Mouse (Mus musculus): ENCODE measurements around the gene Mgat4b. TPM values are rescaled to one million over a fixed set of nuclear protein-coding genes. Genes with fewer than 3 reads are reported as not detected.
"Not testable (repeated sequence)": the region's sequence is repeated elsewhere in the genome, so short reads cannot be mapped to it uniquely, and the experiment has no call there.

The Mgat4b gene
- 10 to 100 TPM; 27.6 to 38.9 TPM for total RNA-seq (2021)
- long read RNA-seq, experiment 1, transcript Mgat4b-201 (15 exons, 2,429 nt) = major isoform, 28 of 44 reads
- long read RNA-seq, experiment 1, partial matches to known transcripts = 5 of 44 reads
- long read RNA-seq, experiment 1, other reads (novel, unspliced or antisense) = 11 of 44 reads
- long read RNA-seq, experiment 2, transcript Mgat4b-201 (15 exons, 2,429 nt) = major isoform, 41 of 58 reads
- long read RNA-seq, experiment 2, partial matches to known transcripts = 3 of 58 reads
- long read RNA-seq, experiment 2, other reads (novel, unspliced or antisense) = 14 of 58 reads

DNA sequence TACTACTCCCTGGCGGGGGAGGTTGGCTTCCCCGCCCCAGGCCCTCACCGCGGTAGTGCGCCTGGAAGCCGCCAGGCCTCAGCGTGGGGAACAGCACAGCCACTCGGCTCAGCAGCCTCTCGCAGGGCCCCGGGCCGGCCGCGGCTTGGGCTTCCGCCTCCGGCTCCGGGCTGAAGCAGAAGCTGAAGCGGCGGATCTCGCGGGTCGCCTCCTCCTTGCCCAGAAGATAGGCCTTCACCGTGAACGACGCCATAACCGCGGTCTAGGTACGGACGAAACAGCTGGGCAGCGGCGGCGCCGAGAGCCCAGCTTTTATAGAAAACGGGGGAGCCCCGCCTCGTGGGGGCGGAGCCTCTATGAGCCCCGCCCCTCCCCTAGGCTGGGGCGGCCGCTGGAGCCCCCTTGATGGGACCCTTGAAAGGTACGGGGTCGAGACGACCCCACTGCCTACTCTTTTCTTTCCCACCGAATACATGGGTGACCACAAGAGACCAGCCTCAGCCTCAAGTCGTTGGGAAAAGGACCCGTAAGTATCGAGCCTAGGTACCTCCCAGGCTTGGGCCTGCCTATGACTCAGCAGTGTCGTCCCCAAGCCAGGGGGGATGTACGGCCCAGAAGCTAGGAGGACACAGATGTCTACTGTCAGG is at the start of gene Mgat4b, which contains the start of gene Sqstm1:
Gene Mgat4b, plus strand, starts transcription at position 386 of the 647 bp plus-strand sequence.
Gene Sqstm1, minus strand, starts transcription at position 323 of the 647 bp plus-strand sequence.
- peak; percentile 79 for DNase-seq

DNA sequence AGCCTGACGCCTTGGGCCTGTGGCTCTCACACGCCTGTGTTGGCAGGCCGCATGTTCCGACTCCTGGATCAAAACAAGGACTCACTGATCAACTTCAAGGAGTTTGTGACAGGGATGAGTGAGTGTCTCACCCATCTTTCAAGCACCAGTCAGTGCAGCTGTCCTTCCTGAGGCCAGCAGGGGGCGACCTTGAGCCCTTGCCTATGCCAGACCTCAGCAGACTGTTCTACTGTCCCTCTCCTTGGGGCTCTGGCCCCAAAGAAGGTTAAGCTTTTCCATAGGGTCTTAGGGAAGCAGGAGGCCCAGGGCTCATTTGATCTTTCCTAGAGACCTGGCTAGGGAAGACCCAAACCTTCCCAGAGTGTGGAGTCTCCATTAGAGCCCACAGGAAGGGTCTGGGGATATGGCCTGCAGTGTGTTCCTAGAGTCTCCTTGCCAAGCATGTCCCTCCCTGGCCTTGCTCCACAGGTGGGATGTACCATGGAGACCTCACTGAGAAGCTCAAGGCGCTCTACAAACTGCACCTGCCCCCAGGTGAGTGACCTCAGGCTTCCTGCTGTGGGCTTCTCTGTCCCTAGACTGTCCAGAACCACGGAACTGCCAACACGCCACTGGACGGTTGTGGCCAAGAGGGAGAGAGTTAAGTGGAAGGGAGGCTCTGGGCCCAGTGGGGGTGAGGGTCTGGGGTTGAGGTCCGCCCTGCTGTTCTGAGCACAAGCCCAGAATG is 48.9 kb upstream of the Mgat4b start:
- DNase-seq = peak; percentile 41

DNA sequence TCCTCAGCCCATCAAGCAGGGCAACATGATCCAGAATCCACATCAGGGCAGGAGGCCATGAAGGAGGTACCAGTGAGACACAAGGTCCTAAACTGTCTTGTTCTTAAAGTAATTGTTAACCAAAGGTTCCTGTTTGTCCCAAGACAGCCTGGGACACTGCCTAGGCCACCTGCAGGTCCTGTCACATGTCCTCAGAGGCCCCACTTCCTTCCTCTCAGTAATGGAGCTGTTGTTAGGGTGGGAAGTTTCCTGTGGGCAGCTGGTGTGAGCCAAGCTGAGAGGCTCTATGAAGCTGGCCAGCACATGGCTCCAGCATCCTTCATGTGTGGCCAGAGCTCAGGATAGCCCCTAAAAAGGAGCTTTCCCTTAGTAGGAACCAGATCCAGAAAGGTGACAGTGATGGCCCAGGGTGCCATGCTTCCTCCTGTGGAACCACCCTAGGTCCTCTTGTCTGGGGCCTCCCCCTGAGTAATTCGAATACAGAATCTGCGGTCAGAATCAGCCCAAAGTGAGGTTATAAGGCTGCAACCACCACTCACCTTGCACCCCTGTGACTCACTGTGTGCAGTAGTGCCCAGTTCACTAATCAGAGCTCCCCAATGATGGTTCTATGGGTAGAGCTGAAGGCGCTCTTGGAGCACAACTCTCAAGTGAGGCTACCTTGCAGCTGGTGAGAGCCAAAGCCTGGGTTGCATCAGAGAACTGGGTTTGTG is 48.2 kb upstream of the Mgat4b start:
- no peak for DNase-seq

DNA sequence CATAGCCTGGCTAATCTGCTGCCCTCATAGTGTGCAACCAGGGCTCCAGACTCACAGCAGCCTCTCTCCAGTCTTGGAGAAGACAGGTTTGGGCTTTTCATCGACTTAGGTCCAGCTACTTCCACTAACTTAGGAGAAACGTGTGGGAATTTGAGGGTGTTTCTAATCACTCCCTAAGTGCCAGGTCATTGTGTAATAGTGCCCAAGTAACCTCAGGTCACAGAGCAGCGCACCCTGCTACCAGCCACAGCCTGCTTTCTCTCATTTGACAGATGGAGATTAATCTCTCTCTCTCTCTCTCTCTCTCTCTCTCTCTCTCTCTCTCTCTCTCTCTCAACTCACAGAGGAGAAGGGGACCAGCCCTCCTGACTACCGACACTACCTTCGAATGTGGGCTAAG is 42.3 kb upstream of the Mgat4b start:
- DNase-seq = no peak

DNA sequence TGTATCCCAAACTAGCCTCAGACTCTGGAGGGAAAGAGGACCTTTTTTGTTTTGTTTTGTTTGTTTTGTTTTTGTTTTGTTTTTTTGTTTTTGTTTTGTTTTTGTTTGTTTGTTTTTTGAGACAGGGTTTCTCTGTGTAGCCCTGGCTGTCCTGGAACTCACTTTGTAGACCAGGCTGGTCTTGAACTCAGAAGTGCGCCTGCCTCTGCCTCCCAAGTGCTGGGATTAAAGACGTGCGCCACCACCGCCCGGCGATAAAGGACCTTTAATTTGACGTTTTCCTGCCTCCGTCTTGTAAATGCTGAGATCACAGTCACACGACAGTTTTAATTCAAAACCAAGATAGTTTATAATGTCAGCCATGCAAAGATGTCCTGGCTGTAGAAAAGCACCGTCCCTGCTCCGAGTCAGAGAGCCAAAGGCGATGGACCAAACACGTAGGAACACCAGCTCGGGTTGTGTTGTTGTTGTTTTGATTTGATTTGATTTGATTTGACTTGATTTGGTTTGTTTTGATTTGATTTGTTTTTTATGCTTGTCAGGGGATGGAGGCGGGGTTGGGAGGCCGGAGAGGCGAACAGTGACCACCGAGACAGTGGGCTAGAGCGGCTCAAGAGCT is 36.5 kb upstream of the Mgat4b start, which contains the start of gene Mrnip:
Gene Mrnip, plus strand, starts transcription at position 334 of the 619 bp plus-strand sequence.
- not testable (repeated sequence) for DNase-seq

DNA sequence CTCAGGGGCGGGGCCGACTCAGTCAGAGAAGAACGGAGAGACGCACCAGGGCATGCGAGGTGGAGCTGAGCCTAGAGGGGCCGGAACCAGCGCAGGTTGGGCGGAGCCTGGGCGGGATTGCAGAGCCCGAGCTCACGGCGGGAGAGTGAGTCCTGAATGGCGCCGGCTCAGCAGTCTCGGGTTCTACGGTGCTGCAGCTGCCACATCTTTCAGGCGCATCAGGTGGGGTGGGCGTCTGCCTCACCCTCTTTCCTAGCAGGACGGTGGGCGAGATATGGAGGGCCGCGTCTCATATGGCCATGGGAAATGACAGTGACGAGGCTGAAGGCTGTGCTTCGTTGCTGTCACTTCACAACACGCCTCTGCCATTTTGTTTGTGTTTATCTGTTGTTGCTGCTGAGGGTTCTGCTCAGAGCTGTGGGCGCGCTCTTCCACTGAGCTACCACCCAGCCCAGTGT is 35.9 kb upstream of the Mgat4b start:
- DNase-seq = peak; percentile 96

DNA sequence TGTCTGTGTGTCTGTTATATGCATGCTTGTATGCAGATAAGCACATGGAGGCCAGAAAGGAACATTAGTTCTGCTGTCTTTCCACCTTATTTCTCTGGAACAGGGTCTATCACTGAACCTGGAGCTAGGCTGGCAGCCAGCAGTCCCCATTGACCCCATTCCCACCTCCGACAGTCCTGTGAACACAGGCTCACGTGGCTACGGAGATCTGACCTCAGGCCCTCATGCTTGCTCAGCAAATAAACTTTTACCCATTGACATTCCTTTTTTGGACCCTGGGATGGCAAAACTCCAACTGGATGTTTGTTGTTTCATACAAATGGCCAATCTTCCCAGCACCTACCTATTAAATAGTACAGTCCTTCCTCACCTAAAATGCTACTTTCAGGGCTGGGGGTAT is 34.3 kb upstream of the Mgat4b start:
- no peak for DNase-seq

DNA sequence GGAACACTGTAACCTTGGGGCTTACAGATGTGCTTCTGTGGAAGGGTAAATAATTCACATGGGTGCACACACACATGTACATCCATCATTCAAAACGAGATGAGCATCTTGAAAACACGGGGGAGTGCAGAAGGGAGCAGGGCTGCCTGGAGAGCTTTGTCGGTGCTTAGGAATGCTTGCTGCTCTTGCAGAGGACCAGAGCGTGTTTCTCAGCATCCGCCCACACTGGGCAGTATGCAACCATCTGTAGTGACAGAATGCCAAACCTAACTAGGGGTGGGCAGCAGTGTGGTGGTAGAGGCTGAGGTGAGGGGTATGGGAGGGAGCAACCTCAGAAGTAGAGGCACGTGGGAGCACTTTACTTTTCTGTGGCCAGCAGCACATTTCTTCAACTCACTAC is 33.6 kb upstream of the Mgat4b start:
- DNase-seq = no peak

DNA sequence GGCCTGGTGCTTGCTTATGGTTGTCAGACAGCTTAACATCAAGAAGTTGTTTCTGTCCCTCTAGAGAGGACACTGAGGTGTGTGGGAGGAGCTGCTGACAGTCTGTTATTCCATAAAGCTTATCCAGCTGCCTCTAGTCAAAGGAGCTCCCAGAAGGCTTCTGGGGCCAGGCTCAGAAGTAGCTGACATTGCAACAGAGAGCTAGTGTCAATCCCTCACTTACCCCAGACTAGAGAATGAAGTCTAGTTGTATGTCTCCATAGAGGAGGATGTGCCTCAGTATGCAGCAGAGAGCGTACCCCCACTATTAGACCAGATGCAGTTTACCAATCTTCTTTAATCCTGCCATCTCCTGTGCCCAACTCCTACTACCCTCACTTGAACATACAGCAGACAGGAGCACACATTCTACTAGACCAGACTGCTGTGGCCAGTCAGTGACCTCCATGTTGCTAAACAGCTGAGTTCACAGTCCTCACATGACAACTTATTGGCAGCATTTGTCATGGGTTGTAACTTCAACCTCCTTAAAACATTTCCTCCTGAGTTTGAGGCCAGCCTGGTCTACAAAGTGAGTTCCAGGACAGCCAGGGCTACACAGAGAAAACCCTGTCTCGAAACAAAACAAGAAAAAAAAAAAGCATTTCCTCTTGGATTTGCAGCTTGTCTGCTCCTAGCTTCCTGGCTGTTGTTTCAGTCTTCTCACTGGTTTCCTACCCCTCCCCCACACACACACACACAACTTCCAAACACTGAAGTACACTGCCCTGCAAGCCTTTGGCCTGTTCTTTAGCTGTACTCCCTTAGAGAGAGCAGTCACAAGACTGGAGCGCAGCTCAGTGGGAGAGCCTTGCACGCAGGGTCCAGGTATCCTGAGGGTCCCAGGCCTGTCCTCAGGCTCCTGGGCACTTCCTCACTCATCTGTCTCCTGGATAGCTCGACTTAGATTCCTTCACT is 31.9 kb upstream of the Mgat4b start:
- DNase-seq = no peak

DNA sequence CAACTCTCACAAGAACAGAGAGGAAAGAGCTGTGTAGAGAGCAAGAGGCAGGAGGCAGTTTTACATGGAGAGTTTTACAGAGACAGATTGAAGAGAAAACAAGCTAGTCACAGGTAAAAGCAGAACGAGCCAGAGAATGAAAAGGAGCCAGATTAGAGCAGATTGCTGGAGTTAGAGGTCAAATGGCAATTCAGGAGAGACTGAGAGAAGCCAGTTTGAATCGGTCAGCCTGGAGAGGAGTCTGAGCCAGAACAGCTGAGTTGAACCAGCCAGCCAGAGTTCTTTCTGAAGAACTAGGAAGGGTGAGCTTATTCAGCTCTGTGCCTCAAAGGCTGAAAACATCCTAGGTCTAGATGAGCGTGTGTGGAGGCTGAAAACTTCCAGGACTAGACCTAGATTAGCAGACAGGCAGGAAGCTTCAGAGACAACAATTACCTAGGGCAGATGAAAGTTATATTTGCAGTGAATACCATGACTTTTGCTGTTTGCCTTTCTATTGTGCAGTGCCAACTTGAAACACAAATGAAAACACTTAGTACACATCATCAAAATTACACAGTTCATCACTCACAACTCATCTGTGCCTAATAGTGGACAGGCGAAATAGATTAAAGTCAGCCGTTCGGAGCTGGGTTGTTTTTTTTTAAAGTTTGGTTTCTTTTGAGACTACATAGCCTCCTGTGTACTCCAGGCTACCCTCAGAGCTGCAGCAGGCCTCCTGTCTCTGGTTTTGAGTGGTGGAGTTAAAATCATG is 30.0 kb upstream of the Mgat4b start:
- no peak for DNase-seq

DNA sequence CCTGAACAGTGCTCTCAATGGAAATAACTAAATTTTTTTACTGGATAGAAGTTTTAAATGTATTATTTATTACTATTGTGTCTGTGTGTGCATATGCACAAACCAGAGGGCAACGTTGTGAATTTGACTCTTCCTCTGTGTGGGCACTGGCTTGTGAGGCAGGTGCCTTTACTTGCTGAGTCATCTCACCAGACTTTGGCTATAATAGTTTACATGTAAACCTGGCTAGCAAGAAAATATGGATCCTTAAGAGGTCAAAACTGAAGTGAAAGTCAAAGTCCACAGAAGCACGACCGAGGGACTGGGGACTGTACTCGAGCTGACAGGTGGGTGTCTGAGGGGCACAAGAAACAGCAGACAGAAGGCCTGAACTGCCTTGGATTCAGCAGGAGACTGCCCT is 28.0 kb upstream of the Mgat4b start:
- DNase-seq = no peak

DNA sequence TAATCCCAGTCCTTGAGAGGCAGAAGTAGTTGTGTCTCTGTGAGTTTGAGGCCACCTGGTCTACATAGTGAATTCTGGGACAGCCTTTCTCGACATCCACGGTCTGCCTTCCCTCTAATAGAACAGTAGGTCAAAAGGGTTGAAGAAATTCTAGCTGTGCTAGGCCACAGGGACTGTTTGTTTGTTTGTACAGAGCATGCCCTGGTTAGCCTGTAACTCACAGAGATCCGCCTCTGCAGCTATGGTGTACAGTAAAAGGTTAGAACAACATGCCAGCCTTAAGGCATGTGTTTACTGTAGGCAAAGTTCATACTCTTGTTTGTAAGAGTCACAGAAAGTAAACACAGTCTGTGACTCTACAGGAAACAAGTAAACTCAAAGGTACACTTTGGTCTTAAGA is 25.9 kb upstream of the Mgat4b start:
- no peak for DNase-seq

DNA sequence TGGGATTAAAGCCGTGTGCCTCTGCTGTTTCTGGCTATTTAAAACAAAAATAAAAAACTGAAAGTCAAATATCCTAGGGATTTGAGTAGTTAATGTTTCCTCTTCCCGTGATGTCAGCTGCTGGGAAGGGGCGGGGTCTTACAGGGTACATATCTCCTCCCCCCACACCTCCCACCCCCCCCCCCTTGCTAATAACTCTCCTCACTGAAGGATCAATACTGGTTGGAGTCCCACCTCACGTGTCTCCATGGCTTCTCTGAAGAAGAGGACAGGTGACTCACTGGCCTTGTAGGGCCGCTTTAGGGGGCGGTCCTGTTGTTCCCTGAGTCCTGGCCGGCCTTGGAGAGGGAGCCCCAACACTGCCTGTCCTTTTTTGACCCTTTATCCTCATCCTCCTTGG is 22.0 kb upstream of the Mgat4b start:
- no peak for DNase-seq

DNA sequence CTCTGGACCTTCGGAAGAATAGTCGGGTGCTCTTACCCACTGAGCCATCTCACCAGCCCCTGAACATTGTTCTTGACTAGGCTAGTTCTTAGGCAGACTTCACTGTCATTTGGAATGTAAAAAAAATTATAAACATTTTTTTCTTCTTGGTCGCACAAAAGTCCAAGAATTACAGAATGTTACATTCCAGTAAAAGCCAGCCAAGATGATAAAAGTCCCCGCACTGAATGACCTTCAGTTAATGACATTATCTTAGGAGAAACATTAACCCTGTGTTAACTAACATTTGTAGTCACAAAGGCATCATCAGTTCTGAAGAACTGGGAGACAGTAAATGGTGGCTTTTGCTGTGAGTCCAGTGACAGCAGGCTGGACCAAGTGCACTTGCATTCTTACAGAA is 20.3 kb upstream of the Mgat4b start:
- DNase-seq = no peak

DNA sequence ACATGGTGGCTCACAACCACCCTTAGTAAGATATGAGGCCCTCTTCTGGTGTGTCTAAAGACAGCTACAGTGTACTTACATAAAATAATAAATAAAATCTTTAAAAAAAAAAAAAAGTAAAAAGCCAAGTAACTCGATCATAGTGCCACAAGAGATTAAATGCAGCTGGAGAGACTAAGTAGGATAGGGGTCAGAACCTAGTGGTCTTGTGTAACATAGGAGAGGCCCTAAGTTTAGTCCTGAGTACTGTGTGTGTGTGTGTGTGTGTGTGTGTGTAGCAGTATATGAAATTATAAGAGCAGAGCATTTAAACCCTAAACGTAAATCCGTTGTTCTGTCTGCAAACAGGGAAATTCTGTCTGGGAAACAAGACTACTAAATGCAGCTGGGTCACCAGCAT is 18.4 kb upstream of the Mgat4b start:
- no peak for DNase-seq

DNA sequence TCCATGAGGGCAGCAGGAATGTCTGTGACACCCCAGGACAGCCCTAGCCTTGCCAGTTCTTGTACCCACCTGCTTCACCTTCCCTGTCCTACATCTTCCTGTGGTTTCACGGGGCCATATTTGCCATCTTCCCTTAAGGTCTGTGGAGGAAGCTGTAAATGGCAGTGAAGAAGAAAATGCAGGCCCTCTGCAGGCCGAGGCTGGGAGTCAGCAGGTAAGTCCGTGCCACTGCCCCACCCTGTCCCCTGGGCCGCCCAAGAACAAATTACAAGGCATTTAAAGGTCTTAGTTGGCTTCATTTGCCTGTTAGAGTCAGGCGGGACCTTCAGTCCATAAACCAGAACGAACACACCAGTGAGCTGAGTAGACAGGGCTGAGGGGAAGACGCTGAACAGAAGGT is 16.6 kb upstream of the Mgat4b start:
- DNase-seq = no peak

DNA sequence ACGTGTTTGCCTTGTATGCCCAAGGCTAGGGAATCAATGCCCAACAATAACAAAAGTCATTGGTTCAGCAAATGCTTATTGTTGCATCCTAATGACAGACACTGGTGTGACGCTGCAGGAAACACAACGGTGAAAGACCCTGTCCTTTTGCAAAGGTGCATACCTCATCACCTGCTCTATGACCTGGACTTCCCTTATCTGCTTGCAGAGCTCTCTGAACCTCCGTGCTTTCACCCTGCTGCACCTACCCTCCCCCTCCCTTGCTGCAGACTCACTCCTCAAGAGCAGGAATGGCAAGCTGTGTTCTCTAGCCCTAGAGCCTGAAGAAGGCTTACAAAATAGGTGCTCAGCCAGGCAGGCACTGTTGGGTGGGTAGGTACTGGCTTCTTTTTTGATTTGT is 15.9 kb upstream of the Mgat4b start:
- no peak for DNase-seq

DNA sequence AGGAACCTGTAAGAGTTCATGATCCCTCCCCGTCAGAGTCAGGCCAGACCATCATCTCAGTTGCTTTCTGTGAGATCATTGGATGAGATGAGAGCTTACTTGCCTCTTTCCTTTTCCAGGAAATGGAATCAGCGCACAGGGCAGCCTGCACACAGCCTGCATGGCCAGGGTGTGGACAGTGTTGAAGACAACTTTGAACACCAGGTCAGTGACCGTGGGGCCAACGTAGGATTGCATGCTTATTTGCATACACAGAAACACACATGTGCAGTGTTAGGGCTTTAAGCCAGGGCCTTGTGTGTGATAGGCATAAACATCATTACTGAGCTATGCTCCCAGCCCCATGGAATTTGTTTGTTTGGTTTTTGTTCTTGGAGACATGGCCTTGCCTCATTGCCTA is 13.2 kb upstream of the Mgat4b start:
- DNase-seq = no peak

DNA sequence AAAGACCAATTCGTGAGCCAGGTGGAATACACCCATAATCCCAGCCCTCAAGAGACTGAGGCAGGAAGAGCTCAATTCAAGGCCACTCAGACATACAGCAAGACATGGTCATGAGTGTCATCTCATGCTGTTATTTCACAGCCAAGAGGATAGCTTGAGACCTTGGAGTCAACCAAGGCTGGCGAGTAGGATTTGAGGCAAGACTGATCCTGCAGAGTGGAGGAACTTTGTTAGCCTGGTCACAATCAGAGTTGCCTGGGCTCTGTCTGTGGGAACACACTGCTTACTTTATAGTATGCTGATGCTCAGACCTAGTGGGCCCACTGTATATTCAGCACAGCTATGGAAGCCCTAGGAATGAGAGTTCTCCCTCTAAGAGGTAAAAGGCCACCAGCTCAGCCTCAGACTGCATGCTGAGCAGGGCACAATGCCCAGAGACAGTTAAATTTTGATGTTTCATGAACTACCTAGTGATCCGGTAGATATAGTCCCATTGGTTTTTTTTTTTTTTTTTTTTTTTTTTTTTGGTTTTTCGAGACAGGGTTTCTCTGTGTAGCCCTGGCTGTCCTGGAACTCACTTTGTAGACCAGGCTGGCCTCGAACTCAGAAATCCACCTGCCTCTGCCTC is 12.4 kb upstream of the Mgat4b start:
- DNase-seq = no peak

DNA sequence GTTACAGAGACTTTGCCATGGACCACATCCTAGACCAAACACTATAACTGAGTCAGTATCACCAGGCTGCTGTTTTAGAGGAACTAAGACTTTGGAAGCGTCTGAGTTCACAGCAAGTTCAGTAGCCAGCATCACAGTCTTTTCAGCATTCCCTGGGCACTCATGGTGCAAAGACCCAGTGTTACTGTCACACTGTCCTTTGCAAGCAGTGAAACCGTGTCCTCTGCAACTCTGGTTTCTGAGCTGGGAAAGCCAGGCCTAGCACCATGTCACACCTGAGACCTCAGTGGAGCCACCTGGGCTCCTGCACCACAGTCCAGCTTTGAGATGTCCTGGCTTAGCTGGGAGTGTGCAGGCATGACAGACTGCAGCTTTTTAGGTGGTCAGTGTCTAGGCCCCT is 11.8 kb upstream of the Mgat4b start:
- DNase-seq = no peak
